8 mouse cellular contexts compared by ENCODE assay signal in the genomic region with DNA sequence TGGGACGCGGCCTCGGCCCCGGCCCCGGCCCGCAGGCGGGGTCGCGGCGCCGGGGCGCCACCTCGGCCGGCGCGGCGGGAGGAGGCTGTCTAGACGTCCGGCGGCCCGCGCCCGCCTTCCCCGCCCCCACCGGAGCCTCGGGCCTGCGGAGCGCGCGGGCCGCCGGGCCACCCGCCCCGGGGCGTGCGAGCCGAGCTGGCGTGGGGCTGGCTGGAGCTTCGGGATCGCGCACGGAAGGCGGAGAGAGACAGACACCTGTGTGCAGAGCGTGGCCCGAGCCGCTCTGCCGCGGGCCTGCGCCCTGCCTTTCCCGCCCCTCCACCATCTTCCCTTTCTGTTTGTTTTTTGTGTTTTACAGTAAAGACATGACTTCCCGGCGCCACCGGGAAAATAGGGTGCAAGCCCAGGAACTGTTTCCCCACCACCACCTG. TPM values are rescaled to one million over a fixed set of nuclear protein-coding genes. Genes with fewer than 3 reads are reported as not detected.
DNase-seq lines count a peak whose midpoint lies in the region; ATAC-seq and TF ChIP-seq lines count a peak whose summit lies in the region.

No protein-coding gene starts in this region.

- H3K4me1 ChIP-seq in intestine, embryonic 14.5 days (replicated peaks; ENCODE audit: control insufficient read depth, insufficient read depth, low read length): peaks cover 8% of the 10 kb centered on the region; the same call in 1 of the 2 replicates

- POLR2A ChIA-PET in Patski (lab: Charles Lee): interaction anchor here (1.0 to 1.3 kb wide), 2 partner anchors 22 to 82 kb away, joined by 3 to 4 read pairs; partner anchors contain the start of gene 4930453N24Rik

- H3K36me3 ChIP-seq in intestine, embryonic 14.5 days (ENCODE audit: control insufficient read depth, insufficient read depth, low read length): peaks cover 36% of the 10 kb centered on the region

- intact Hi-C loops in left cerebral cortex, postnatal 36 days (cut with DNase I): loop anchor here (5.0 kb wide), 1 partner anchor 95 kb away; no protein-coding TSS in a partner anchor

- under 1% methylated on average over 28 of the region's 53 CpGs for WGBS in intestine, embryonic 14.5 days

- TF ChIP-seq CTCF in Patski (IDR thresholded peaks at IDR 0.05): no peak

- peak; percentile 15 for ATAC-seq in Patski
- ATAC-seq in intestine, embryonic 14.5 days (replicated peaks; ENCODE audit: low FRiP score, low TSS enrichment, low read depth): no peak; the same call in 1 of the 2 replicates
- peak; percentile 8; the same call in 1 of the 2 replicates for ATAC-seq in megakaryocyte progenitor cell, adult 5-6 weeks (replicated peaks; ENCODE audit: poor library complexity)

- H3K27me3 ChIP-seq in Patski: no peaks in the 10 kb centered on the region
- H3K27me3 ChIP-seq in intestine, embryonic 14.5 days (replicated peaks; ENCODE audit: control insufficient read depth, insufficient read depth, low read length): no peaks in the 10 kb centered on the region

- no peaks in the 10 kb centered on the region for H3K9me3 ChIP-seq in intestine, embryonic 14.5 days (ENCODE audit: control insufficient read depth, low read length)

- CTCF ChIA-PET in Patski (lab: Charles Lee): no interaction called here

- H3K9ac ChIP-seq in intestine, embryonic 14.5 days (ENCODE audit: low read length): peak overlapping the region; percentile 88

- no peak for DNase-seq in Patski (ENCODE audit: low read depth, low spot score)
- DNase-seq in cerebellum, postnatal 14 days: peak; percentile 65 to 70
- DNase-seq in gastrocnemius, adult 8-10 months (ENCODE audit: low spot score in 2 of 2): peak; percentile 15 to 37
- peak; percentile 54 for DNase-seq in intestine, embryonic 14.5 days (ENCODE audit: low spot score)
- DNase-seq in left cerebral cortex, postnatal 36 days (ENCODE audit: low spot score in 2 of 2): peak; percentile 33 to 37
- peak; percentile 44 for DNase-seq in right cerebral cortex, postnatal 25 days
- peak; percentile 29 to 44 for DNase-seq in urinary bladder, postnatal 36 days (ENCODE audit: low spot score in 2 of 2)

- in situ Hi-C loops in Patski (cut with MboI; ENCODE audit: low pct_unique_long_range_greater_than_20kb): loop anchor here (25.0 kb wide), 1 partner anchor 960 kb away; the partner anchor contains the start of gene Vgll3

- H3K4me2 ChIP-seq in intestine, embryonic 14.5 days (ENCODE audit: low read length): peak overlapping the region; percentile 59

- H3K27ac ChIP-seq in intestine, embryonic 14.5 days (ENCODE audit: low read depth): peak overlapping the region; percentile 96

- H3K4me3 ChIP-seq in intestine, embryonic 14.5 days (ENCODE audit: low read depth, low read length): peak overlapping the region; percentile 91

RNA-seq across cellular contexts. Expression of gene Cggbp1, which starts 0.7 kb away (rescaled TPM):
- polyA plus RNA-seq in Patski (2021): 55.2 TPM
- total RNA-seq in gastrocnemius, adult 8-10 months (2022): 10 to 100 TPM; 18.7 to 26.3 (median 20.5) TPM
- 76.6 and 84.6 TPM in 2 replicates for polyA plus RNA-seq in intestine, embryonic 14.5 days (2014; fragmentation: Nextera tagmentation; extraction: Ambion mirVana)
- total RNA-seq in left cerebral cortex, postnatal 36 days (2021): 10 to 100 TPM; 58.2 to 59.4 TPM
- total RNA-seq in megakaryocyte progenitor cell, adult 5-6 weeks (2015): 119 and 134 TPM in 2 replicates
- total RNA-seq in megakaryocyte progenitor cell, adult 5-6 weeks (2017): 81.9 and 107 TPM in 2 replicates

RNA-seq across cellular contexts. Expression of gene Zfp654, which starts 1.0 kb away (rescaled TPM):
- polyA plus RNA-seq in Patski (2021): 9.9 TPM
- total RNA-seq in gastrocnemius, adult 8-10 months (2022): 10 to 100 TPM; 12.1 to 13.0 (median 12.5) TPM
- 7.5 and 7.9 TPM in 2 replicates for polyA plus RNA-seq in intestine, embryonic 14.5 days (2014; fragmentation: Nextera tagmentation; extraction: Ambion mirVana)
- total RNA-seq in left cerebral cortex, postnatal 36 days (2021): 10 to 100 TPM; 16.0 to 17.4 TPM
- 28.5 and 29.3 TPM in 2 replicates for total RNA-seq in megakaryocyte progenitor cell, adult 5-6 weeks (2015)
- 12.6 and 19.9 TPM in 2 replicates for total RNA-seq in megakaryocyte progenitor cell, adult 5-6 weeks (2017)
